Mouse (Mus musculus): Measurements from ENCODE around the gene 2010315B03Rik. TPM values are rescaled to one million over a fixed set of nuclear protein-coding genes. Genes with fewer than 3 reads are reported as not detected.

2010315B03Rik gene
- polyA plus RNA-seq (2015; fragmentation: Nextera tagmentation; extraction: Ambion mirVana) = 6.4 and 7.7 TPM in 2 replicates

DNA sequence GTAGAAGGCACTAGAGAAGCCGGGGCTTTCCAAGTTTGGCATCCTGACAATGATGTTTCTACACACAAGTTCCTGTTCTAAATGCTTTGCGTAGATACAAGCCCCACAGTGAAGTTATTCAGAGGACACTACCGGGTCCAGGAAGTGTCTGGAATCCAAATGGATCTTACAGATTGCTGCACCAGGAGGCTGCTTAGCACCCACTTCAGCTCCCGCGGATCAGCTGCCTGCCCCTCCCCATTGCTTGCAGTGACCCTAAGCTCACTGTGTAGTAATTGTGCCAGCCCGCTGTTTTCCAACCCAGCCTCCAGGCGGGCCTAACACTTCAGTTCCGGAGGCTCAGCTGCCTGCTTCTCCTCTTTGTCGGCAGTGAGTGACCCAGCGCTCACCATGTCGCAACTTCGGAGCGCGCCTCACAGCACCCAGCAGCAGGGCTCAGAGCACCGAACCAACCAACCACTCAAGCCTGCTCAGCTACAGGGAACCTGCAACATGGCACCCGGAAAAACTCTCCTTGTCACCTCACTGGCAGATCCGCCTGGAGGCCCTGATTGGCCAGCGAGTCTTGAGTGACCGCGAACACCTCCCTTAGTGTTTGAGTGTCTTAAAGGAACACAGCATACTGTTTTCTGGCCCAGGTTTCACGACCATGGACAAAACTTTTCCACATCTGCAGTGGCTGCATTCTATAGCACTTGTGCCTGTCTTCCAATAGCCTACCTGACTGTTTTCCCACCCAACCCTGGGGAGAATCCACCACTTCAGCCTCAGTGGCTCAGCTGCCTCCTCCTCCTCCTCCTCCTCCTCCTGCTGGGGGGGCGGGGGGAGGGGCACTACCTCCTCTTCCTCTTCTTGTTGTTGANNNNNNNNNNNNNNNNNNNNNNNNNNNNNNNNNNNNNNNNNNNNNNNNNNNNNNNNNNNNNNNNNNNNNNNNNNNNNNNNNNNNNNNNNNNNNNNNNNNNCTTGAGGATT is at the start of gene 2010315B03Rik:
TSS of gene 2010315B03Rik (minus strand) at position 526 of the 972 bp plus-strand sequence.
- Histone ChIP-seq H3K36me3 (no peaks in the 10 kb centered on the region), H3K9ac (peak within 1 kb of the TSS; percentile 78), H3K4me2 (replicated peaks) (peak within 1 kb of the TSS; percentile 66), H3K4me3 (peak within 1 kb of the TSS; percentile 70), H3K27ac (peak within 1 kb of the TSS; percentile 88), H3K4me1 (peaks cover 6% of the 10 kb centered on the region), H3K27me3 (no peaks in the 10 kb centered on the region), H3K9me3 (0 out of 2 replicates have a peak, but pooled peaks cover 2% of the 10 kb centered on the region)
- WGBS = 2% methylated on average over 21 of the region's 22 CpGs
- peak; percentile 100 for ATAC-seq (ENCODE audit: low FRiP score, low read depth)

GRCm38 (mm10) chr9:124311502-124311901 is 994 bp downstream of the 2010315B03Rik start:
- ATAC-seq (ENCODE audit: low FRiP score, low read depth) = no peak
- no peaks in the 10 kb centered on the region for H3K27me3 ChIP-seq
- H3K4me1 ChIP-seq = peaks cover 6% of the 10 kb centered on the region
- H3K4me2 ChIP-seq (replicated peaks) = peak overlapping the region; percentile 66
- H3K36me3 ChIP-seq = no peaks in the 10 kb centered on the region
- H3K9me3 ChIP-seq = no peaks in the 10 kb centered on the region
- peak overlapping the region; percentile 70 for H3K4me3 ChIP-seq
- H3K27ac ChIP-seq = no peak overlapping the region
- H3K9ac ChIP-seq = peak overlapping the region; percentile 78

DNA sequence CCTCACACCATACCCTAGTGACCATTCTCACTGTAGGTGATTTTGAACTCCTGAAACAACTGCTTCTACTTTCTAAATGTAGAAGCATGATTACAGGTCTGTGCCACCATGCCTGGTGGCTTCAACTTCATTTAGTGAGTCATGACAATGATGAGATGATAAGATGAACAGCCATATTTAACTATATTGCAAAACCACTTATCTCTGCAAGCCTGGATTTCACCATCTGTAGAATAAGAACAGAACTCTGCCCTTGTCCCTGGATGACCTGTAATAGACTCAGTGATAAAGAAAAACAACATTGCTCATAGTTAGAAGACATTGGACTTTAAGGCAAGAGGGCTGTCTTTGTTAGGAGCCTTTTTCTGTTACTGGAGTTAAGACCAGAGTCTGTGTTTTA is 24.2 kb downstream of the 2010315B03Rik start:
- H3K4me1 ChIP-seq = no peaks in the 10 kb centered on the region

DNA sequence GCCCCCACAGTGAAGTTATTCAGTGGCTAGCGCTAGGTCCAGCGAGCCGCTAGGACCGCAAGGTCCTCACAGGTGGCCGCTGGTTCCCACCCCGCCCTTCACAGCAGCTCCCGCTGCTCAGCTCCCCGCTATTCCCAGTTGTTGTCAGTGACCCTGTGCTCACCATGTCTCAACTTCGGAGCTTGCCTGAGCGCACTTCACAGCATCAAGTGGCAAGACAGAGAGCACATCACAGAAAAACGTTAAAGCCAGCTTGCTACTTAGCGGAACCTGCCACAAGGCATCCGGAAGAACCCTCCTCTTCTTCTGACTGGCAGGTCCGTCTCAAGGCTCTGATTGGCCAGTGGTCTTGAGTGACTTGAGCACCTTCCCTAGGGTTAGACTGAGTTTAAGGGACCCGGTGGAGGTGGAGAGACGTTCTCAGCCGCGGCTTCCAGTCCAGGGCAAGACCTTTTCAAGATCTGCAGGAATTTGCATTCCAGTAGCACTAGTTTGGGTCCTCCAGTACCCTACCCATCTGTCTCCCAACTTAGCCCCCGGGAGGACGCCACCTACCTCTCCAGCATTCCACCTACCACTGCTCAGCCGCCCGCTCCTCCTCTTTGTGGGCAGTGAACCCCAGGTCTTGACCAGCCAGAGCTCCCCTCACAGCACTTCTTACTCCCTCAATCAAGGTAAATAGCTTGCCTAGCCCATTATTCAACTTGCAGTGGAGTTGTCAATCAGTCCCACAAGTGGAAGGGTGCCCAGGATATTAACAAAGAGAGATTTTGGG is 30.4 kb downstream of the 2010315B03Rik start:
- peak; percentile 98 for ATAC-seq (ENCODE audit: low FRiP score, low read depth)
- H3K4me1 ChIP-seq = peaks cover 16% of the 10 kb centered on the region
- WGBS = under 1% methylated on average over 22 of the region's 22 CpGs
- H3K4me2 ChIP-seq (replicated peaks) = peak overlapping the region; percentile 74
- H3K27ac ChIP-seq = peak overlapping the region; percentile 64
- peaks cover 19% of the 10 kb centered on the region for H3K36me3 ChIP-seq
- peak overlapping the region; percentile 70 for H3K9ac ChIP-seq
- H3K9me3 ChIP-seq = peaks cover 16% of the 10 kb centered on the region
- no peaks in the 10 kb centered on the region for H3K27me3 ChIP-seq
- peak overlapping the region; percentile 56 for H3K4me3 ChIP-seq

More for the DNA sequence above, 24.2 kb downstream of the 2010315B03Rik start:
- Histone ChIP-seq H3K9ac (no peak overlapping the region), H3K36me3 (peaks cover 14% of the 10 kb centered on the region), H3K27ac (no peak overlapping the region), H3K4me2 (replicated peaks) (no peak overlapping the region), H3K9me3 (peaks cover 4% of the 10 kb centered on the region; the same call in 1 of the 2 replicates), H3K4me3 (no peak overlapping the region), H3K27me3 (no peaks in the 10 kb centered on the region)
- no peak for ATAC-seq (ENCODE audit: low FRiP score, low read depth)

- 15% methylated on average over 1 of the region's 1 CpGs for WGBS
- Histone ChIP-seq H3K9me3 (peaks cover 16% of the 10 kb centered on the region), H3K4me1 (peaks cover 16% of the 10 kb centered on the region), H3K4me3 (peak overlapping the region; percentile 56), H3K27me3 (no peaks in the 10 kb centered on the region), H3K27ac (peak overlapping the region; percentile 64), H3K4me2 (replicated peaks) (peak overlapping the region; percentile 74), H3K9ac (peak overlapping the region; percentile 70), H3K36me3 (peaks cover 21% of the 10 kb centered on the region)
- no peak for ATAC-seq (ENCODE audit: low FRiP score, low read depth)
These were observed 31.1 kb downstream of the 2010315B03Rik start for GRCm38 (mm10) chr9:124281448-124281791.

GRCm38 (mm10) chr9:124280576-124281447 is 31.7 kb downstream of the 2010315B03Rik start:
- H3K4me2 ChIP-seq (replicated peaks) = peak overlapping the region; percentile 74
- no peaks in the 10 kb centered on the region for H3K27me3 ChIP-seq
- no peak for ATAC-seq (ENCODE audit: low FRiP score, low read depth)
- peak overlapping the region; percentile 56 for H3K4me3 ChIP-seq
- H3K9ac ChIP-seq = peak overlapping the region; percentile 70
- H3K36me3 ChIP-seq = peaks cover 22% of the 10 kb centered on the region
- H3K27ac ChIP-seq = 0 out of 2 replicates have a peak overlapping the region, but pooled peaks have one; percentile 64
- WGBS = 77% methylated on average over 2 of the region's 2 CpGs
- H3K4me1 ChIP-seq = peaks cover 16% of the 10 kb centered on the region
- peaks cover 16% of the 10 kb centered on the region for H3K9me3 ChIP-seq

DNA sequence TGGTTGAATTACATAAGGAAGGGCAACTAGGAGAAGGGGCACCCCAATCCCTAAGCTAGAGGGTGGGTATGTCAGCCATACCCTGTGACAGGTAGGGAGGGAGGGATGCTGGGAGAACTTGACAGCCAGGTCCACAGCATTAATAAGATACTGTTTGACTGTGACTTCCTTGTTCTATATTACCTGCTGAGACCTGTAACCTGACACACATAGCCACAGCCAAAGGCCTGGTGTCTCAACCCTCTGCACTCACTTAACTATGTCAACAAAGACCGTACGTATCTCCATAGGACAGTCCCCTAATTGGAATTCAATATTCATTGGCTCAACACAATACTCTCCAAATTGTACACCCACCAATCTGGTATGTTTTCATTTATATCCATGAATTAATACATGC is 33.2 kb downstream of the 2010315B03Rik start:
- no peak overlapping the region for H3K27ac ChIP-seq
- no peak overlapping the region for H3K4me2 ChIP-seq (replicated peaks)
- peaks cover 36% of the 10 kb centered on the region for H3K36me3 ChIP-seq
- H3K9me3 ChIP-seq = peaks cover 29% of the 10 kb centered on the region
- no peak for ATAC-seq (ENCODE audit: low FRiP score, low read depth)
- H3K4me1 ChIP-seq = peaks cover 16% of the 10 kb centered on the region
- WGBS = 53% methylated on average over 2 of the region's 2 CpGs
- no peak overlapping the region for H3K4me3 ChIP-seq
- no peak overlapping the region for H3K9ac ChIP-seq
- H3K27me3 ChIP-seq = no peaks in the 10 kb centered on the region

DNA sequence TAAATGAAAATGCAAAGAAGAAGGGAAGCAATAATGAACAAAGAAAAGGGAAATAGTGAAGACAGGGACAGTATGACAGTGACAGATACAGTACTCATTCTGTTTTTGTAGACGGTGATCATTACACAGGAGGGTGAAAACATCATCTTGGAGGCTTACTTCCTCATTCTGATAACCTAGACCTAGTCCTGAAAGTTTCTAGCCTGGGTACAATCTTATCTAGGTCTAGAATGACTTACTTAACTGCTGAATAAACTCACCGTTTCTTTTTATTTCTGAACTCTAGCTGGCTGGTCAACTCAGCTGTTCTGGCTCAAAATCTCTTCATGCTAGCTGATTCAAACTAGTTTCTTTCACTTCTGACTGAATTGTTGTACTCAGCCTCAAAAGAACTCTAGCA is 37.4 kb downstream of the 2010315B03Rik start:
- Histone ChIP-seq H3K9me3 (peaks cover 50% of the 10 kb centered on the region), H3K4me3 (no peak overlapping the region), H3K9ac (no peak overlapping the region), H3K36me3 (peaks cover 64% of the 10 kb centered on the region), H3K27me3 (no peaks in the 10 kb centered on the region), H3K27ac (no peak overlapping the region), H3K4me1 (no peaks in the 10 kb centered on the region), H3K4me2 (replicated peaks) (no peak overlapping the region)
- ATAC-seq (ENCODE audit: low FRiP score, low read depth) = no peak
- WGBS = 94% methylated on average over 2 of the region's 2 CpGs

DNA sequence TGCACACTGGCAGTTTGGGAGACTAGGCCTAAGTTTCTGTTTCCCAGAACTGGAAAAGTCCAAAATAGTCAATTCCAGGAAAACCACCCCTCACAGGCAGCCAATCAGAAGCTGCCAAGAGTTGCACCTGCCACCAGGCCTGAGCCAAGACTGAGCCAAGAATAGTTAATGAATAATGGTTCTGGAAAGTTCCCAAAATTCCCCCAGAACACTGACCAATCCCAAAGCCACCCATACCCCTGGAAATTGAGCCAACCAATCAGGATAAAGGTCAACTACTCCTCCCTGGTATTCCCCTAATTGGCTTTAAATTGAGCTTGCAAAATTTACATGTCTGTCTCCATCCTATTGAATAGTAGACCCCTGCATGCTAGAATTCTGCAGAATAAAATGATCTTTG is 39.3 kb downstream of the 2010315B03Rik start:
- no peak overlapping the region for H3K4me2 ChIP-seq (replicated peaks)
- H3K9me3 ChIP-seq = peaks cover 52% of the 10 kb centered on the region
- no peak overlapping the region for H3K9ac ChIP-seq
- no peak for ATAC-seq (ENCODE audit: low FRiP score, low read depth)
- H3K4me3 ChIP-seq = no peak overlapping the region
- H3K27me3 ChIP-seq = no peaks in the 10 kb centered on the region
- H3K27ac ChIP-seq = no peak overlapping the region
- no peaks in the 10 kb centered on the region for H3K4me1 ChIP-seq
- H3K36me3 ChIP-seq = peaks cover 69% of the 10 kb centered on the region

DNA sequence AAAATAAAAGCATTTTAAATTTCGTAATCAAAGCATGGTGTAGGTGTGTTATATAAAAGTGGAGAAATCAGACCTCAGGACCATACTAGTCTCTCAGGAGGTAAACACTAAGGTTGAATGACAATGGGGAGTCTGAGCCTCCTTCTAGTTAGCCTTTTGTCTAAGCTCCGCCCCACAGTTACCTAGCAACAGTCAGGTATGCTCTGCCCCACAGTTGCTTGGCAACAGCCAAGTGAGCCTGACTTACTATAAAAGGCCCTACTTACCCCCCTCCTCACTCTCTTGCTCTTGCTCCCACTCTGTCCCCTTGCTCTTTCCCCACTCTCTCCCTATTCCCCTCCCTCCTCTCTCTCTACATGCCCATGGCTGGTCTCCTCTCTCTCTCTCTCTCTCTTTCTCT is 44.6 kb downstream of the 2010315B03Rik start:
- peaks cover 32% of the 10 kb centered on the region for H3K36me3 ChIP-seq
- no peaks in the 10 kb centered on the region for H3K4me1 ChIP-seq
- H3K27me3 ChIP-seq = no peaks in the 10 kb centered on the region
- WGBS = 20% methylated on average over 2 of the region's 2 CpGs
- no peak overlapping the region for H3K4me3 ChIP-seq
- no peak overlapping the region for H3K9ac ChIP-seq
- no peak overlapping the region for H3K4me2 ChIP-seq (replicated peaks)
- peaks cover 21% of the 10 kb centered on the region for H3K9me3 ChIP-seq
- H3K27ac ChIP-seq = no peak overlapping the region
- no peak; the same call in 1 of the 2 replicates for ATAC-seq (ENCODE audit: low FRiP score, low read depth)

DNA sequence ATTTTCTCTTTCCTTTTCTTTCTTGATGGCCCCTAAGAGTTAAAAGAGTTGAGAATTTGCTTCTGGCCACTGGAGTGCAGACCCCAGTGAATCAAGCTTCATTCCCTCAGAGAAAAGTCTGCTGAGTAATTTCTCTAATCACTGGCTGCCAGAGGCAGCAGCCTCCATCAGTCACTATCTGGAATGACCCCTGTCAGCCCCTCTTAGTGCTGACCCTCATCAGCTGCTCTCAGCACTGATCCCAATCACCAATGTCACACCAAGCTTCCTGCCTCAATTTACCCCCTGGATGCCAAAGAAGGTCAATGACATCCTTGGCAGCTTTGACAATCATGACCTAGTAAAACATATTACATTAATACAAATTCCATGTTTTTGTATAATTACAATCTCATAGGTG is 45.0 kb downstream of the 2010315B03Rik start:
- Histone ChIP-seq H3K4me3 (no peak overlapping the region), H3K4me1 (no peaks in the 10 kb centered on the region), H3K9me3 (peaks cover 19% of the 10 kb centered on the region), H3K27me3 (no peaks in the 10 kb centered on the region), H3K36me3 (peaks cover 30% of the 10 kb centered on the region), H3K9ac (no peak overlapping the region), H3K4me2 (replicated peaks) (no peak overlapping the region), H3K27ac (no peak overlapping the region)
- ATAC-seq (ENCODE audit: low FRiP score, low read depth) = no peak

Measured in limb, embryonic 13.5 days (tissue).